Mouse (Mus musculus) cerebellum, adult 18-20 months (tissue): ENCODE data around the gene 1110065P20Rik.

ENCODE experiments used
- DNase-seq, 2 experiments: peaks; one replicate each; pipeline ENCODE4 v3.0.0; 2021

The 1110065P20Rik gene

GRCm38 (mm10) chr4:124850933-124851658, at the start of gene 1110065P20Rik:
Gene 1110065P20Rik (minus strand): TSS chr4:124851196.
- peak; percentile 72 to 77 for DNase-seq

- DNase-seq, result no peak
These were observed 48.9 kb upstream of the 1110065P20Rik start for GRCm38 (mm10) chr4:124899906-124900305.

- no peak for DNase-seq
These were observed 47.4 kb upstream of the 1110065P20Rik start for GRCm38 (mm10) chr4:124898428-124898827.

- DNase-seq, result peak; percentile 74 to 89
These were observed 43.8 kb upstream of the 1110065P20Rik start for GRCm38 (mm10) chr4:124894508-124895428.

- peak in 1 of 2 experiments; percentile 8 for DNase-seq
These were observed 42.8 kb upstream of the 1110065P20Rik start for GRCm38 (mm10) chr4:124893769-124894168.

- DNase-seq, result no peak
These were observed 39.8 kb upstream of the 1110065P20Rik start for GRCm38 (mm10) chr4:124890831-124891230.

GRCm38 (mm10) chr4:124889935-124890334, 38.9 kb upstream of the 1110065P20Rik start:
- DNase-seq, result no peak

- DNase-seq, result no peak
These were observed 37.7 kb upstream of the 1110065P20Rik start for GRCm38 (mm10) chr4:124888702-124889101.

GRCm38 (mm10) chr4:124882151-124882729, 31.2 kb upstream of the 1110065P20Rik start:
- DNase-seq, result peak in 1 of 2 experiments; percentile 19

- peak; percentile 58 to 62 for DNase-seq
These were observed 30.4 kb upstream of the 1110065P20Rik start for GRCm38 (mm10) chr4:124881341-124881908.

GRCm38 (mm10) chr4:124880599-124880998, 29.6 kb upstream of the 1110065P20Rik start, which contains the start of gene Epha10:
Gene Epha10 (plus strand): TSS chr4:124880899.
- no peak for DNase-seq

- no peak for DNase-seq
These were observed 21.7 kb upstream of the 1110065P20Rik start for GRCm38 (mm10) chr4:124872719-124873118.

- DNase-seq, result peak in 1 of 2 experiments; percentile 30
These were observed 10.5 kb upstream of the 1110065P20Rik start, which contains the start of gene Maneal for GRCm38 (mm10) chr4:124861283-124862188. Gene Maneal (minus strand): TSS chr4:124862171.

GRCm38 (mm10) chr4:124860446-124860845, 9.4 kb upstream of the 1110065P20Rik start:
- DNase-seq, result no peak

- peak in 1 of 2 experiments; percentile 33 for DNase-seq
These were observed 7.4 kb upstream of the 1110065P20Rik start for GRCm38 (mm10) chr4:124858370-124858769.

GRCm38 (mm10) chr4:124856294-124856693, 5.3 kb upstream of the 1110065P20Rik start:
- DNase-seq, result no peak

- peak; percentile 92 to 97 for DNase-seq
These were observed 609 bp downstream of the 1110065P20Rik start, which contains the start of gene Yrdc for GRCm38 (mm10) chr4:124850261-124850913. Gene Yrdc (plus strand): TSS chr4:124850679.

- peak; percentile 57 to 58 for DNase-seq
These were observed 1.2 kb downstream of the 1110065P20Rik start for GRCm38 (mm10) chr4:124849631-124850260.

GRCm38 (mm10) chr4:124847573-124847972, 3.4 kb downstream of the 1110065P20Rik start:
- peak; percentile 83 to 88 for DNase-seq

GRCm38 (mm10) chr4:124843493-124843892, 7.5 kb downstream of the 1110065P20Rik start:
- DNase-seq, result peak; percentile 43 to 58
